29 mouse cellular contexts compared by ENCODE assay signal in genomic region chr8:88528186-88528585, GRCm38 (mm10). TPM values are rescaled to one million over a fixed set of nuclear protein-coding genes. Genes with fewer than 3 reads are reported as not detected.
DNase-seq lines count a peak whose midpoint lies in the region; ATAC-seq and TF ChIP-seq lines count a peak whose summit lies in the region.
"Had no signal": no experiment of that assay in that cellular context is flagged by ENCODE, and none has a peak within 500 bp of the region (broad histone marks: within the 10 kb centered on the region; RNA-seq: fewer than 3 reads in every experiment).

No protein-coding gene starts in this region.

- H3K27me3 ChIP-seq in liver, embryonic 11.5 days (replicated peaks; ENCODE audit: control insufficient read depth, insufficient read depth, low read length): peaks cover 4% of the 10 kb centered on the region
- no peaks in the 10 kb centered on the region for H3K27me3 ChIP-seq in lung, postnatal 0 days (replicated peaks; ENCODE audit: insufficient read depth, low read length)
- H3K27me3 ChIP-seq: embryonic facial prominence, embryonic 13.5 days; embryonic facial prominence, embryonic 15.5 days; forebrain, embryonic 15.5 days had no signal

- H3K27ac ChIP-seq in liver, embryonic 11.5 days (ENCODE audit: low read depth, low read length): no peak overlapping the region
- no peak overlapping the region for H3K27ac ChIP-seq in lung, postnatal 0 days (ENCODE audit: low read length)
- H3K27ac ChIP-seq: embryonic facial prominence, embryonic 13.5 days; embryonic facial prominence, embryonic 15.5 days; forebrain, embryonic 10.5 days; forebrain, embryonic 12.5 days; forebrain, embryonic 15.5 days had no signal

- H3K4me3 ChIP-seq in liver, embryonic 11.5 days (ENCODE audit: low read depth, low read length): no peak overlapping the region
- H3K4me3 ChIP-seq in lung, postnatal 0 days (ENCODE audit: low read depth, low read length): no peak overlapping the region
- H3K4me3 ChIP-seq in lung, adult 2 months (replicated peaks; ENCODE audit: extremely low read depth, low read depth, low read length): no peak overlapping the region
- H3K4me3 ChIP-seq: embryonic facial prominence, embryonic 13.5 days; embryonic facial prominence, embryonic 15.5 days; erythroblast, embryonic 14.5 days; forebrain, embryonic 10.5 days; forebrain, embryonic 12.5 days; forebrain, embryonic 15.5 days had no signal

- peaks cover 2% of the 10 kb centered on the region for H3K4me1 ChIP-seq in liver, embryonic 11.5 days (replicated peaks; ENCODE audit: control insufficient read depth, insufficient read depth, low read length)
- H3K4me1 ChIP-seq in lung, postnatal 0 days (ENCODE audit: insufficient read depth, low read depth, low read length): peaks cover 14% of the 10 kb centered on the region
- H3K4me1 ChIP-seq in lung, adult 2 months (ENCODE audit: control insufficient read depth, insufficient read depth, low read length): peaks cover 34% of the 10 kb centered on the region

- WGBS in liver, embryonic 11.5 days: 84% methylated on average over 9 of the region's 9 CpGs
- 41% methylated on average over 9 of the region's 9 CpGs for WGBS in lung, postnatal 0 days
- WGBS in lung, adult 2 months: 40% methylated on average over 9 of the region's 9 CpGs

- no peak for ATAC-seq in liver, embryonic 11.5 days (replicated peaks; ENCODE audit: low FRiP score)
- peak; percentile 34 for ATAC-seq in lung, postnatal 0 days
- ATAC-seq: activated CD4-positive, CD25-positive, alpha-beta regulatory T cell, adult 4 months; CD4-positive, CD25-positive, alpha-beta regulatory T cell, adult 4 months; forebrain, embryonic 15.5 days; Patski had no signal

- no peak overlapping the region for H3K4me2 ChIP-seq in liver, embryonic 11.5 days
- H3K4me2 ChIP-seq in lung, postnatal 0 days (replicated peaks; ENCODE audit: low read depth, low read length): no peak overlapping the region
- H3K4me2 ChIP-seq: embryonic facial prominence, embryonic 15.5 days; forebrain, embryonic 12.5 days; forebrain, embryonic 15.5 days had no signal

- TF ChIP-seq CTCF in lung, postnatal 0 days (IDR thresholded peaks at IDR 0.05): no peak
- no peak for TF ChIP-seq CTCF in lung, adult 2 months (IDR thresholded peaks at IDR 0.05; ENCODE audit: insufficient read depth, low read length)

- TF ChIP-seq EP300 in lung, postnatal 0 days (IDR thresholded peaks at IDR 0.05): no peak

- no peaks in the 10 kb centered on the region for H3K36me3 ChIP-seq in liver, embryonic 11.5 days (ENCODE audit: control insufficient read depth, insufficient read depth, low read length)
- H3K36me3 ChIP-seq in lung, postnatal 0 days (ENCODE audit: insufficient read depth, low read length): peaks cover 4% of the 10 kb centered on the region; the same call in 1 of the 2 replicates
- H3K36me3 ChIP-seq: forebrain, embryonic 15.5 days; G1E had no signal

- H3K9me3 ChIP-seq in liver, embryonic 11.5 days (ENCODE audit: control insufficient read depth, low read length): no peaks in the 10 kb centered on the region
- H3K9me3 ChIP-seq in lung, postnatal 0 days (ENCODE audit: low read length): no peaks in the 10 kb centered on the region
- H3K9me3 ChIP-seq: embryonic facial prominence, embryonic 13.5 days; embryonic facial prominence, embryonic 15.5 days; forebrain, embryonic 10.5 days; forebrain, embryonic 12.5 days; forebrain, embryonic 15.5 days had no signal

- no peak for DNase-seq in liver, embryonic 11.5 days (ENCODE audit: low spot score)
- DNase-seq in liver: no peak
- no peak for DNase-seq in lung, postnatal 0 days (ENCODE audit: low spot score)
- DNase-seq in lung, adult 2 months: no peak
- DNase-seq in lung, postnatal 25 days (ENCODE audit: low spot score): peak; percentile 36
- no peak for DNase-seq in adrenal gland, postnatal 4 days (ENCODE audit: low spot score in 2 of 2)
- DNase-seq in frontal cortex, adult 2 months (ENCODE audit: extremely low spot score in 1 of 2, low spot score in 1 of 2): no peak
- DNase-seq: adrenal gland, adult 8-10 months; adrenal gland, postnatal 14 days; adrenal gland, postnatal 36 days; B cell, adult 2 months; cerebellum, adult 11 months; cerebellum, adult 18-20 months; cerebellum, adult 8-10 months; cerebellum, adult 9-11 months; cerebellum, postnatal 14 days; cerebellum, postnatal 36 days; embryo, embryonic 11 days had no signal

- no peak for TF ChIP-seq POLR2A in lung, adult 2 months (IDR thresholded peaks at IDR 0.05; ENCODE audit: borderline replicate concordance, extremely low read depth, low read depth, low read length)

- H3K9ac ChIP-seq in liver, embryonic 11.5 days (ENCODE audit: low read depth, low read length): 0 out of 2 replicates have a peak overlapping the region, but pooled peaks have one; percentile 3
- H3K9ac ChIP-seq in lung, postnatal 0 days (replicated peaks; ENCODE audit: low read depth): no peak overlapping the region
- H3K9ac ChIP-seq: embryonic facial prominence, embryonic 15.5 days; forebrain, embryonic 12.5 days; forebrain, embryonic 15.5 days had no signal

RNA-seq across cellular contexts. Expression of gene Nkd1, which starts 7.0 kb away (rescaled TPM):
- polyA plus RNA-seq in liver, embryonic 11.5 days (2014; fragmentation: Nextera tagmentation; extraction: Ambion mirVana): 9.5 and 12.7 TPM in 2 replicates
- 113 and 123 TPM in 2 replicates for polyA plus RNA-seq in lung, postnatal 0 days (2015; fragmentation: Nextera tagmentation; extraction: Ambion mirVana)
- 143 and 171 TPM in 2 replicates for polyA plus RNA-seq in lung, adult 2 months (2012; rRNA removed)
- total RNA-seq in adrenal gland, postnatal 4 days (2021): 10 to 100 TPM; 47.8 to 54.3 TPM
- 23.1 and 26.6 TPM in 2 replicates for polyA plus RNA-seq in frontal cortex, adult 2 months (2012; rRNA removed)
- total RNA-seq: common myeloid progenitor, adult 5-6 weeks had no signal
- polyA plus RNA-seq: activated CD4-positive, CD25-positive, alpha-beta regulatory T cell, adult 4 months; CD4-positive, CD25-positive, alpha-beta regulatory T cell, adult 4 months; erythroblast, embryonic 14.5 days; G1E had no signal
